Mouse (Mus musculus) liver, embryonic 16.5 days (tissue): ENCODE measurements around the gene Bcl2l12. TPM values are rescaled to one million over a fixed set of nuclear protein-coding genes. Genes with fewer than 3 reads are reported as not detected.

Source experiments
- ATAC-seq: fragments of 200-750 bp; cut with Nextera tagmentation; 2 replicates; pipeline ENCODE4 v1.8.0; 2017; ENCODE audit warnings: low read depth, mild to moderate bottlenecking, moderate number of reproducible peaks, moderate library complexity
- H3K27ac ChIP-seq: fragments of 300-500 bp; sonication (generic); 2 replicates; pipeline ENCODE4 v1.5.1; 2014; ENCODE audit warnings: mild to moderate bottlenecking, low read length
- H3K27me3 ChIP-seq: fragments of 300-500 bp; sonication (generic); 2 replicates; pipeline ENCODE4 v1.6.1; 2014; ENCODE audit warnings: low read depth, low read length, mixed read lengths; ENCODE audit not compliant: control insufficient read depth, insufficient read depth
- H3K36me3 ChIP-seq: fragments of 300-500 bp; sonication (generic); 2 replicates; pipeline ENCODE4 v1.6.1; 2014; ENCODE audit warnings: mild to moderate bottlenecking; ENCODE audit not compliant: control insufficient read depth, insufficient read depth
- H3K4me1 ChIP-seq: fragments of 300-500 bp; sonication (generic); 2 replicates; pipeline ENCODE4 v1.6.1; 2014; ENCODE audit warnings: low read depth, low read length, mixed read lengths; ENCODE audit not compliant: control insufficient read depth
- H3K4me2 ChIP-seq: fragments of 300-500 bp; sonication (generic); 2 replicates; pipeline ENCODE4 v1.6.1; 2014; ENCODE audit warnings: low read depth, low read length, mixed read lengths
- H3K4me3 ChIP-seq: fragments of 300-500 bp; sonication (generic); 2 replicates; pipeline ENCODE4 v1.5.1; 2014; ENCODE audit warnings: low read depth, mild to moderate bottlenecking, low read length
- H3K9ac ChIP-seq: fragments of 300-500 bp; sonication (generic); 2 replicates; pipeline ENCODE4 v1.6.1; 2014; ENCODE audit warnings: low read depth, low read length
- H3K9me3 ChIP-seq: fragments of 300-500 bp; sonication (generic); replicated peaks from 2 replicates; pipeline ENCODE4 v1.6.1; 2016; ENCODE audit warnings: low read length; ENCODE audit not compliant: control insufficient read depth
- WGBS: fragments of 180-500 bp; shearing (Covaris S2); extraction: QIAGEN DNeasy Blood & Tissue Kit; methylation state at CpG from one replicate; pipeline ENCODE4 v1.1.7; 2014; ENCODE audit not compliant: insufficient replicate concordance; 5-methylcytosine and 5-hydroxymethylcytosine counted together
- polyA plus RNA-seq: library from polyadenylated mRNA; unstranded; fragments of >200 nt; fragmentation: Nextera tagmentation; extraction: Ambion mirVana; gene quantifications from 2 replicates; pipeline ENCODE4 v1.2.1, GENCODE M21; 2015

Gene Bcl2l12
- polyA plus RNA-seq, 1 experiment from 2014 or later, result 12.2 TPM

DNA sequence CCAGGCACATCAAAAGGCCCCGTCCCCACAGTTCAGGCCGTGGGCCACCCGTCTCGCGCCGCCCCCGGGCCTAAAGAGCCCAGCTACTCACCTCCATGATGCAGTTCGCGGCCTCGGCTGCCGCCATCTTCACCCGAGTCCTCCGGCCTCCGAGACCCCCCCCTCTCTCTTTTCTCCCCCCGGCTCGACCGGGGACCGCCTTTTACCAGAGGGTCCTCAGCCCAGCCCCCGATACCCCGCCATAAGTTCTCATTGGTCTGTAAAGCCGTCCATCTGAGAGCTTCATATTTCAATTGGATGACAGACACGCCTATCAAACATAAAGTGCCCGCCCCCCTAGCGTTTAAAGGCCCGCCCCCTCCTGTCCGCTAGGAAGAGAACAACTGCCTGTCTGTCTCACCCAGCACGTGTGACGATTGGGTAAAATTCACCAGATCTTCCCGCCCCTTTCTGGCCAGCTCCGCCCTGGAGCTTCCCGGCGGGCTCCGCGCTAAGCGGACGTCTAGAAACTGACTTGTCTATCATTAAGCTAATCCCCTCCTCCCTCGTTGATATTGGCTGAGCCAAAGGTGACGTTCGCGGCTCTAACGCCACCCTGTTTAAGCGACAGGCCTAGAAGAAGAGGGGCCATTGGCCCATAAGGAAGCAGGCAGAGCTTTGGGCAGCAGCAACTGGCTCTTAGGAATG lies 12.2 kb downstream of the Bcl2l12 start, which contains the start of gene Prmt1:
Gene Prmt1 (minus strand): TSS at position 377 of the 687 bp plus-strand sequence.
- ATAC-seq, result peak; percentile 93
- under 1% methylated on average over 41 of the region's 42 CpGs for WGBS
- Histone ChIP-seq H3K4me3 (peak within 1 kb of the TSS; percentile 88), H3K9ac (peak within 1 kb of the TSS; percentile 92), H3K4me2 (peak within 1 kb of the TSS; percentile 99), H3K27me3 (no peaks in the 10 kb centered on the region), H3K4me1 (peaks cover 23% of the 10 kb centered on the region), H3K36me3 (peaks cover 9% of the 10 kb centered on the region), H3K9me3 (no peaks in the 10 kb centered on the region), H3K27ac (peak within 1 kb of the TSS; percentile 89)

DNA sequence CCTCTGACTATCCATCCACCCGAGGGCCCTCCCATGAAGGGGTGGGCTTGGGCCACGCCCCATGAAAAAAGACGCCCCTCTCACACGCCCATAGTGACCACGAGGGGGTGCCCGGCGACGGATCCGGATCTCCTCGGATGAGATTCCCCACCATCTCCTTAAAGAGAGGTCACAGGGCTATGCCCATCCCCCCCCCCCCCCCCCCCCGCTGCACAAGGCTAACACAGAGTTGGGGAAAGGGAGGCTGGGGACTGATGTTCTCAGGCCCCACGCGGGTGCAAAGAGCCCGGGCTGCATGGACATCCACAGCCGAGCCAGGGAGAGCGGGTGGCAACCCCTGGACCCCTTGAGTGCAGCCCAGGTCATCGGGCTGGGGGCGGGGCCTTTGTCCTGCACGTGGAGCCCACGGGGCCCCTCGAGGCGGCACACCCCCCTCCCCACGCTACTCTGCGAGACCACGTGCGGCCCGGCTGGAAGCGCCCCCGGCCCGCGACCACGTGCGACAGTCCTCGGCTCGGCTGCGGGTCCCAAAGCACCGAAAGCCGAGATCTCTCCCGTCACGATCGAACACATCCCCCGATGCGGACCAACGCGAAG lies 12.8 kb downstream of the Bcl2l12 start:
- Histone ChIP-seq H3K9me3 (no peaks in the 10 kb centered on the region), H3K27me3 (no peaks in the 10 kb centered on the region), H3K4me3 (peak overlapping the region; percentile 88), H3K4me1 (peaks cover 23% of the 10 kb centered on the region), H3K27ac (peak overlapping the region; percentile 85), H3K4me2 (peak overlapping the region; percentile 99), H3K9ac (peak overlapping the region; percentile 92), H3K36me3 (peaks cover 13% of the 10 kb centered on the region)
- under 1% methylated on average over 44 of the region's 45 CpGs for WGBS
- no peak for ATAC-seq

DNA sequence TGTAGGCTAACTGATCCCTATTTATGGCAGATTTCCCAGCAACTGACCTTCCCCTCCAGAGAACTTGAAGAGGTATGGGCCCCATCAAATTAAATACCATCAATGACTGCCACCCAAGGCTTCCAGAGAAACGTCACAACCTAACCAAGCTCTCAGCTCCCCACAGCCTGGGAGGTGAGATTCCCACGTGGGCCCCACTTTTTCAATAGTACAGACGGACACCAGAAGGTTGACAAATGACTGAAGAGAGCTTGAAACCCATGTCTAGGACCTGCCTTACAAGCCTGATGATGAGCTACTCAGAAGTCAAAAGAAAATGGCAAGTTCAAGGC lies 13.7 kb downstream of the Bcl2l12 start:
- H3K36me3 ChIP-seq, result peaks cover 17% of the 10 kb centered on the region
- H3K27ac ChIP-seq, result peak overlapping the region; percentile 85; the same call in 1 of the 2 replicates
- H3K9ac ChIP-seq, result no peak overlapping the region
- peaks cover 23% of the 10 kb centered on the region for H3K4me1 ChIP-seq
- no peaks in the 10 kb centered on the region for H3K9me3 ChIP-seq
- H3K27me3 ChIP-seq, result no peaks in the 10 kb centered on the region
- ATAC-seq, result no peak
- WGBS, result 33% methylated on average over 3 of the region's 3 CpGs
- no peak overlapping the region for H3K4me3 ChIP-seq
- peak overlapping the region; percentile 99; the same call in 1 of the 2 replicates for H3K4me2 ChIP-seq

DNA sequence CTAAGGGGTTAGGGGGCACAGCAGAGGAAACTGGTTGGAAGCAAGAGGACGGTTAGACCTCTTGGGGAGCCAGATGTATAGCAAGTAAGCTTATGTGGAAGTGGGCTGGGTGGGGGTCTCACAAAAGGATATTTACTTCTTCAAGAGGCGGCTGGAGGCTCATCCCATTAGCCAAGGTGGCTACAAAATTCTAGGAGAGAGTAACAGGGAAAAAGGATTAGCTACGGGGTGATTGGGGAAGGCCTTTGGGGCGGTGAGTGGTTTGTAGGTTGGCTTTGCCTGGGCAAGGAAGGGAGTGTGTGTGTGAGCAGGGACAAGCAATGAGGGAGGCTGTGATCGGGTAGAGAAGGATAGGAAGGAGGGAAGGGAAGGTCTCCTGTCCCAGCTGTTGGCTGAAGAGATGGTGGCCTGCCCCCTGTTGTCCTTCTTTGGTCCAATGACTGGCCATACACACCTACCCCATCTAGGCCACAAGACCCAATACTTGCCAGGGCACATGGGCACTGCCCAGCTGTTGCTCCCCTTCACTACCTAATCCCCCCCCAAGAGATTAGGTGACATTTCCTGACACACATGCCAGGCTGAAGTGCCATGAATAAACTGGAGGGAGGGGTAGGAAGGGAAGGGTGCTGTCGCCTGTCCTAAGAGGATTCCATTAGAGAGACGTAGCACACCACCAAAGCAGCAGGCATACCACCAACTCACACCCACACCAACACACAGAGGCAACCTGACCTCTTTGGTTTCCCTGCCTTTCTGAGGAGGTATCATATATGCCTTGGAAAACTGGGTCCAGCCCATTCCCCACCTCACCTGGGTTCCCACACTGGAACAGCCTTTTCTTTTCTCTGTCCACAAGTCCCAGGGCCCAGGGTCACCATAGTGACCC lies 14.3 kb downstream of the Bcl2l12 start:
- Histone ChIP-seq H3K9me3 (no peaks in the 10 kb centered on the region), H3K27ac (no peak overlapping the region), H3K4me3 (no peak overlapping the region), H3K4me1 (peaks cover 23% of the 10 kb centered on the region), H3K4me2 (peak overlapping the region; percentile 4; the same call in 1 of the 2 replicates), H3K9ac (no peak overlapping the region), H3K36me3 (peaks cover 19% of the 10 kb centered on the region), H3K27me3 (no peaks in the 10 kb centered on the region)
- 81% methylated on average over 7 of the region's 7 CpGs for WGBS
- no peak for ATAC-seq

DNA sequence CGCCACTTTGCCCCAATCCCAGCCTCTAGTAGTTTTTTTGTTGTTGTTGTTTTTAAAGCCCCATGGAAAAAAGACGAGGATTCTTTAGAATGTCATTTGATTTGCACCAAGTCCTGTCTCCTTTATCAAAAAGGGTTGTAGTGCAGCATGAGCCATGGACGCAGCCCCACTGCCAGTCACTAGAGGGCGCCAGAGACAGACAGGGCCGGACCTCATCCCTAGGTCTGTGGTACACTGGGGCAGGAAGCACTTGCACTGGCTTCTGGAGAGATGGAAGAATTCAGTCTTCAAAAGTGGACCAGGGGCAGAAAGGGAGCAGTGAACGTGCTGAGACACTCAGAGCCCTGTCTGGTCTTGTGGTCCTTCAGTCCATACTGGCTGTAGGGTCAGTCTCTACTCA lies 15.4 kb downstream of the Bcl2l12 start:
- Histone ChIP-seq H3K4me3 (no peak overlapping the region), H3K27ac (no peak overlapping the region), H3K9me3 (no peaks in the 10 kb centered on the region), H3K27me3 (no peaks in the 10 kb centered on the region), H3K36me3 (peaks cover 20% of the 10 kb centered on the region), H3K4me1 (peaks cover 22% of the 10 kb centered on the region), H3K9ac (no peak overlapping the region), H3K4me2 (no peak overlapping the region)
- ATAC-seq, result no peak
- WGBS, result 20% methylated on average over 6 of the region's 6 CpGs

DNA sequence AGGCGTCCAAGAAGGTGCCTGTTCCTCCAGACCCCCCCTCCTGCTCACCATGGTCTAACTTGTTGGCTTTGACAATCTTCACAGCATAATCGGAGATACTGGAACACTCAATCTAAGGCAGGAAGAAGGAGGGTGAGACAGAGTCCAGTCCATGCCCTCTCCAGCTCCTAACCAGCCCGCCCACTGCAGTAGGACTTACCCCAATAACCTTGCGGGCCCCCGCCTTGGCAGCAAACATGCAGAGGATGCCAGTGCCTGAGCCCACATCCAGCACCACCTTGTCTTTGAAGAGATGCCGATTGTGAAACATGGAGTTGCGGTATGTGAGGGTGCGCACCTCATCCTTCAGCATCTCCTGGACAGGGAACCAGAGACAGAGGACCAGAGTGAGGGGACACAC lies 17.0 kb downstream of the Bcl2l12 start:
- 83% methylated on average over 8 of the region's 8 CpGs for WGBS
- ATAC-seq, result no peak
- H3K4me1 ChIP-seq, result peaks cover 12% of the 10 kb centered on the region

DNA sequence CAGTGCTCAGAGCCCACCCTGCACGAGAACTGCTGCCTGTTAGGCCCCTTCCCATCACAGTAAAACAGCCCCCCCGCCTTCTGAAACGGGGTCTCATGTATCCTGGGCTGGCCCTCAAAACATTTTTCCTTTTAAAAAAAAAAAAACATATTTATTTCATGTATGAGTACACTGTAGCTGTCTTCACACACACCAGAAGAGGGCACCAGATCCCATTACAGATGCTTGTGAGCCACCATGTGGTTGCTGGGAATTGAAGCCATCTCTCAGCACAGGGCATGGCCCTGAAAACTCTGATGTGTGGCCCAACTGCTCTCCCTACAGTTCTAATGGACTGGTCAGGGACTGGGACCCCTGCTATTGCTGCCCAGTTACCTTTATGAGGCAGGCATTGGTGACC lies 20.2 kb downstream of the Bcl2l12 start:
- ATAC-seq, result no peak
- 76% methylated on average over 3 of the region's 3 CpGs for WGBS
- H3K36me3 ChIP-seq, result peaks cover 33% of the 10 kb centered on the region

More for the DNA sequence above, 17.0 kb downstream of the Bcl2l12 start:
- Histone ChIP-seq H3K36me3 (peaks cover 32% of the 10 kb centered on the region), H3K27ac (no peak overlapping the region), H3K4me3 (no peak overlapping the region), H3K4me2 (no peak overlapping the region), H3K9ac (no peak overlapping the region), H3K9me3 (no peaks in the 10 kb centered on the region), H3K27me3 (no peaks in the 10 kb centered on the region)

DNA sequence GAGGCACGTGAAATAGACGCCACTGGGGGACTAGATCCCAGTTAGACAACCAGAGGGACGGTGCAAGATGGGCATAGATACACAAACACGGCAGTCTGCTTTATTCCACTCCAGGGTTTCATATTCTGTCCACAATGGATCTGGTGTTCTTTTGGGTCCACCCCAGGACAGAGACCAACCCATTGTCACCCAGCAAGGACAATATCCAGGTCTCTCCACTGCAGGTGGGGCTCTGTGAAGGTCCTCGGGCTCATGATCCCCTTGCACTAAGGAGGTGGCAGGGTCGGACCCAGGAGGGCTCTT lies 23.4 kb downstream of the Bcl2l12 start:
- peaks cover 32% of the 10 kb centered on the region for H3K4me1 ChIP-seq
- H3K27me3 ChIP-seq, result no peaks in the 10 kb centered on the region
- H3K36me3 ChIP-seq, result peaks cover 16% of the 10 kb centered on the region
- H3K4me3 ChIP-seq, result peak overlapping the region; percentile 51; the same call in 1 of the 2 replicates
- no peaks in the 10 kb centered on the region for H3K9me3 ChIP-seq
- H3K4me2 ChIP-seq, result peak overlapping the region; percentile 71
- H3K9ac ChIP-seq, result 0 out of 2 replicates have a peak overlapping the region, but pooled peaks have one; percentile 14
- peak overlapping the region; percentile 83 for H3K27ac ChIP-seq
- no peak for ATAC-seq
- 22% methylated on average over 6 of the region's 6 CpGs for WGBS

More for the DNA sequence above, 20.2 kb downstream of the Bcl2l12 start:
- no peaks in the 10 kb centered on the region for H3K27me3 ChIP-seq
- no peak overlapping the region for H3K27ac ChIP-seq
- H3K9me3 ChIP-seq, result no peaks in the 10 kb centered on the region
- peaks cover 22% of the 10 kb centered on the region for H3K4me1 ChIP-seq
- H3K4me2 ChIP-seq, result no peak overlapping the region
- H3K9ac ChIP-seq, result no peak overlapping the region
- no peak overlapping the region for H3K4me3 ChIP-seq
